Mouse (Mus musculus) lung, postnatal 0 days (tissue): ENCODE results near the gene Padi3. TPM values are rescaled to one million over a fixed set of nuclear protein-coding genes. Genes with fewer than 3 reads are reported as not detected.

Source experiments
- ATAC-seq: fragments of 200-750 bp; cut with Nextera tagmentation; 2 replicates; pipeline ENCODE4 v1.8.0; 2017; ENCODE audit warnings: moderate library complexity
- DNase-seq: peaks from one replicate; pipeline ENCODE4 v3.0.0-alpha.2; 2016; ENCODE audit warnings: low spot score
- H3K27ac ChIP-seq: fragments of 300-500 bp; sonication (generic); 2 replicates; pipeline ENCODE4 v1.5.1; 2014; ENCODE audit warnings: antibody characterized with exemption, mild to moderate bottlenecking, low read length, mixed read lengths
- H3K27me3 ChIP-seq: fragments of 300-500 bp; sonication (generic); replicated peaks from 2 replicates; pipeline ENCODE4 v1.6.1; 2014; ENCODE audit warnings: low read length, mixed read lengths; ENCODE audit not compliant: insufficient read depth
- H3K36me3 ChIP-seq: fragments of 300-500 bp; sonication (generic); 2 replicates; pipeline ENCODE4 v1.6.1; 2014; ENCODE audit warnings: low read length, mixed read lengths; ENCODE audit not compliant: insufficient read depth
- H3K4me1 ChIP-seq: fragments of 300-500 bp; sonication (generic); 2 replicates; pipeline ENCODE4 v1.6.1; 2014; ENCODE audit warnings: antibody characterized with exemption, low read depth, low read length, mixed read lengths; ENCODE audit not compliant: insufficient read depth
- H3K4me2 ChIP-seq: fragments of 300-500 bp; sonication (generic); replicated peaks from 2 replicates; pipeline ENCODE4 v1.6.1; 2014; ENCODE audit warnings: low read depth, mild to moderate bottlenecking, low read length, moderate library complexity, mixed read lengths
- H3K4me3 ChIP-seq: fragments of 300-500 bp; sonication (generic); 2 replicates; pipeline ENCODE4 v1.5.1; 2014; ENCODE audit warnings: low read depth, low read length
- H3K9ac ChIP-seq: fragments of 300-500 bp; sonication (generic); replicated peaks from 2 replicates; pipeline ENCODE4 v1.6.1; 2014; ENCODE audit warnings: low read depth, mild to moderate bottlenecking
- H3K9me3 ChIP-seq: fragments of 300-500 bp; sonication (generic); 2 replicates; pipeline ENCODE4 v1.6.1; 2016; ENCODE audit warnings: low read length, mixed read lengths
- CTCF ChIP-seq: IDR thresholded peaks from 2 replicates; pipeline ENCODE4 v1.5.1; 2016; ENCODE audit warnings: antibody characterized with exemption, mild to moderate bottlenecking
- EP300 ChIP-seq: IDR thresholded peaks from 2 replicates; pipeline ENCODE4 v1.6.1; 2016; ENCODE audit warnings: antibody characterized with exemption, mild to moderate bottlenecking, control low read depth
- WGBS: fragments of 180-500 bp; shearing (Covaris S2); extraction: QIAGEN DNeasy Blood & Tissue Kit; methylation state at CpG from one replicate; pipeline ENCODE4 v1.1.7; 2014; 5-methylcytosine and 5-hydroxymethylcytosine counted together
- polyA plus RNA-seq: library from polyadenylated mRNA; unstranded; fragments of >200 nt; fragmentation: Nextera tagmentation; extraction: Ambion mirVana; gene quantifications from 2 replicates; pipeline ENCODE4 v1.2.1, GENCODE M21; 2015

The Padi3 gene
- polyA plus RNA-seq, 1 experiment from 2014 or later, result 0.35 TPM

- H3K9ac ChIP-seq, result no peak overlapping the region
- no peak for TF ChIP-seq CTCF
- TF ChIP-seq EP300, result no peak
- no peak overlapping the region for H3K4me2 ChIP-seq
- WGBS, result 64% methylated on average over 3 of the region's 3 CpGs
- H3K27me3 ChIP-seq, result no peaks in the 10 kb centered on the region
- ATAC-seq (no peak), DNase-seq (no peak)
- H3K4me3 ChIP-seq, result no peak overlapping the region
- no peaks in the 10 kb centered on the region for H3K36me3 ChIP-seq
- no peaks in the 10 kb centered on the region for H3K4me1 ChIP-seq
- H3K27ac ChIP-seq, result no peak overlapping the region
- no peaks in the 10 kb centered on the region for H3K9me3 ChIP-seq
Observed at GRCm38 (mm10) chr4:140801364-140801763, 9.1 kb downstream of the Padi3 start.

- no peak overlapping the region for H3K4me3 ChIP-seq
- no peak overlapping the region for H3K4me2 ChIP-seq
Observed at GRCm38 (mm10) chr4:140796786-140797185, 13.7 kb downstream of the Padi3 start.

GRCm38 (mm10) chr4:140794678-140795077, 15.8 kb downstream of the Padi3 start:
- no peaks in the 10 kb centered on the region for H3K36me3 ChIP-seq
- H3K4me2 ChIP-seq, result no peak overlapping the region
- no peak overlapping the region for H3K27ac ChIP-seq
- no peak for TF ChIP-seq EP300
- TF ChIP-seq CTCF, result no peak
- H3K9me3 ChIP-seq, result no peaks in the 10 kb centered on the region
- peak; percentile 23 for DNase-seq
- no peaks in the 10 kb centered on the region for H3K4me1 ChIP-seq
- H3K9ac ChIP-seq, result no peak overlapping the region
- H3K27me3 ChIP-seq, result no peaks in the 10 kb centered on the region
- no peak overlapping the region for H3K4me3 ChIP-seq
- 62% methylated on average over 9 of the region's 9 CpGs for WGBS
- peak; percentile 74 for ATAC-seq

More at GRCm38 (mm10) chr4:140796786-140797185, 13.7 kb downstream of the Padi3 start:
- Histone ChIP-seq H3K4me1 (no peaks in the 10 kb centered on the region), H3K27me3 (no peaks in the 10 kb centered on the region), H3K9ac (no peak overlapping the region), H3K36me3 (no peaks in the 10 kb centered on the region), H3K9me3 (no peaks in the 10 kb centered on the region), H3K27ac (no peak overlapping the region)
- DNase-seq (no peak), ATAC-seq (no peak)
- TF ChIP-seq CTCF, result no peak
- no peak for TF ChIP-seq EP300
- 72% methylated on average over 3 of the region's 3 CpGs for WGBS

GRCm38 (mm10) chr4:140793795-140794194, 16.7 kb downstream of the Padi3 start:
- TF ChIP-seq EP300 (no peak), CTCF (peak; percentile 52)

GRCm38 (mm10) chr4:140792584-140792983, 17.9 kb downstream of the Padi3 start:
- H3K36me3 ChIP-seq, result no peaks in the 10 kb centered on the region
- no peak overlapping the region for H3K4me2 ChIP-seq
- no peaks in the 10 kb centered on the region for H3K4me1 ChIP-seq
- DNase-seq (no peak), ATAC-seq (no peak)
- TF ChIP-seq CTCF (no peak), EP300 (no peak)
- WGBS, result 88% methylated on average over 7 of the region's 7 CpGs
- H3K27ac ChIP-seq, result no peak overlapping the region
- H3K27me3 ChIP-seq, result no peaks in the 10 kb centered on the region
- H3K9ac ChIP-seq, result no peak overlapping the region
- H3K9me3 ChIP-seq, result no peaks in the 10 kb centered on the region
- H3K4me3 ChIP-seq, result no peak overlapping the region

More at GRCm38 (mm10) chr4:140793795-140794194, 16.7 kb downstream of the Padi3 start:
- WGBS, result 60% methylated on average over 9 of the region's 9 CpGs
- no peaks in the 10 kb centered on the region for H3K4me1 ChIP-seq
- DNase-seq (no peak), ATAC-seq (no peak)
- H3K9me3 ChIP-seq, result no peaks in the 10 kb centered on the region
- H3K27ac ChIP-seq, result no peak overlapping the region
- H3K4me2 ChIP-seq, result no peak overlapping the region
- H3K9ac ChIP-seq, result no peak overlapping the region
- no peaks in the 10 kb centered on the region for H3K27me3 ChIP-seq
- H3K4me3 ChIP-seq, result no peak overlapping the region
- no peaks in the 10 kb centered on the region for H3K36me3 ChIP-seq

GRCm38 (mm10) chr4:140791071-140791470, 19.4 kb downstream of the Padi3 start:
- 72% methylated on average over 16 of the region's 16 CpGs for WGBS
- TF ChIP-seq CTCF (no peak), EP300 (no peak)

GRCm38 (mm10) chr4:140789983-140790382, 20.5 kb downstream of the Padi3 start:
- ATAC-seq (no peak), DNase-seq (no peak)
- TF ChIP-seq EP300 (no peak), CTCF (no peak)
- no peak overlapping the region for H3K4me2 ChIP-seq
- WGBS, result 87% methylated on average over 4 of the region's 4 CpGs
- no peaks in the 10 kb centered on the region for H3K27me3 ChIP-seq
- no peaks in the 10 kb centered on the region for H3K4me1 ChIP-seq
- H3K9me3 ChIP-seq, result no peaks in the 10 kb centered on the region
- H3K9ac ChIP-seq, result no peak overlapping the region
- no peak overlapping the region for H3K27ac ChIP-seq
- no peak overlapping the region for H3K4me3 ChIP-seq
- H3K36me3 ChIP-seq, result no peaks in the 10 kb centered on the region

More at GRCm38 (mm10) chr4:140791071-140791470, 19.4 kb downstream of the Padi3 start:
- H3K4me2 ChIP-seq, result no peak overlapping the region
- H3K27me3 ChIP-seq, result no peaks in the 10 kb centered on the region
- DNase-seq, result no peak
- no peak overlapping the region for H3K4me3 ChIP-seq
- H3K36me3 ChIP-seq, result no peaks in the 10 kb centered on the region
- ATAC-seq, result no peak
- H3K27ac ChIP-seq, result no peak overlapping the region
- H3K4me1 ChIP-seq, result no peaks in the 10 kb centered on the region
- H3K9me3 ChIP-seq, result no peaks in the 10 kb centered on the region
- no peak overlapping the region for H3K9ac ChIP-seq
